Mouse (Mus musculus) gastrocnemius, adult 2 months (tissue): ENCODE results near the gene D3Ertd254e. TPM values are rescaled to one million over a fixed set of nuclear protein-coding genes. Genes with fewer than 3 reads are reported as not detected.

Experiments
- DNase-seq: peaks from one replicate; pipeline ENCODE4 v3.0.0; 2022
- H3K27ac ChIP-seq: fragments of 200-600 bp; 2 replicates; pipeline ENCODE4 v1.8.1; 2022; ENCODE audit warnings: mild to moderate bottlenecking
- H3K4me3 ChIP-seq: fragments of 200-600 bp; 2 replicates; pipeline ENCODE4 v1.8.1; 2022; ENCODE audit warnings: mild to moderate bottlenecking, moderate library complexity
- CTCF ChIP-seq: fragments of 200-600 bp; IDR thresholded peaks from 2 replicates; pipeline ENCODE4 v1.8.1; 2022; ENCODE audit warnings: antibody characterized with exemption, mild to moderate bottlenecking, moderate library complexity
- intact Hi-C: fragments of 180-260 bp; cut with DNase I; formaldehyde crosslinking; loops from one replicate; pipeline ENCODE4 v1.15.1; 2025
- total RNA-seq, 2 experiments: library from RNA; stranded (reverse); gene quantifications; 2 replicates each; pipeline ENCODE4 v1.2.3; 2021

Gene D3Ertd254e
- total RNA-seq, 2 experiments from 2014 or later = 2.1 to 2.3 TPM

DNA sequence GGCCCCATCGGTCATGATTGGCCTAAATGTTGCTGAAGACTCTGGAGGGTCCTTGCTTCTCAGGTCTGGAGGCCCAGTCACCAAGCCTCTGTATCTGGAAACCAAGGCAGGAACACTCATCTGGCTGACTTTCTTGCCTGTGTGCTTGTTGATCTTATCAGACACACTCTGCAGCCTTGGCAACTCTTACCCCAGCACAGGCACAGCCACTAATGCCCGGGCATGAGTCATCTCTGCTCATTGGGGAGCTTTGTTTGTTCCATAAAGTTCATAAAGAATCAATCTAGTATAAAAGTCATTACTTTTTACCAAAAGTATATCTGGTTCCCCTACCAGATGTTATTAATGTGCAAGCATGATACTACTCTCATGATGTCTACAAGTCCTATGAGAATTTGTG, 22.9 kb downstream of the D3Ertd254e start:
- Histone ChIP-seq H3K27ac (no peak overlapping the region), H3K4me3 (no peak overlapping the region)
- no peak for TF ChIP-seq CTCF
- intact Hi-C loops = no loop called here
- no peak for DNase-seq

DNA sequence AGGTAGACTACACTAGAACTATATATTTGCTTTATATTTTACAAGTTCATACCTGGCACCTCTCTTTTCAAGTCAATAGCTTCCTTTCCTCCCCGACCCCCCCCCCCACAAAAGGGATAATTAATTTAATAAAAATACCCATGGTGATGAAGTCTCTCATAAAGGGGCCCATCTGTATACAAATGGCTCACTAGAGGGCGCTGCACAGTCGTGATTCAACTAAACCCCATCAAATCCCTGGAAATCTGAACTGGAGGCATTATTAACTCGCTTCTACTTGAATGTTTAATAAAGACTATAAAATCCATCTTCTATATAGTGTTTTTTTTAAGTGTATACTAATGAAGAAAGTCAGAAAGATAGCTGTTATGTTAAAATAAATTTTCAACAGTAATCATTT, 30.7 kb downstream of the D3Ertd254e start:
- Histone ChIP-seq H3K27ac (no peak overlapping the region), H3K4me3 (no peak overlapping the region)
- DNase-seq = peak; percentile 56
- intact Hi-C loops = loop anchor here (2.0 kb wide), 1 partner anchor 315 kb away; no protein-coding TSS in a partner anchor
- peak; percentile 68 for TF ChIP-seq CTCF

DNA sequence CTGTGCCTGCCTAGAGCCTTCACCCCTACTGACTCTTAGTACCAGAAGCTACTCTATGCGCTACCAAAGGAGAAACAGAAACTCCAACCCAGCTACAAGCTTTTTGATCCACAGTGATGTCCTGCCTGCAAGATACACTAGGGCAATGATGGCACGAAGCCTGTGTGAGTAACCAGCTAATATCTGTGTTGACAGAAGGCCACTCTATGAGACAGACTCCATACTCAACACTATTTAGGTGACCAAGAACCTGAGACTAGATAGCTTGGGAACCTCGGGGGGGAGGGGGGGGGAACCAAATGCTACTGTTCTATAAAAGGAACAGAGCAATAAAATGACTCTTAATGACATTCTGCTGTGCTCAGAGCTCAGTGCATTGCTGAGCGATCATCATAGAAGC, 35.7 kb downstream of the D3Ertd254e start:
- no peak for DNase-seq
- TF ChIP-seq CTCF = no peak
- intact Hi-C loops = no loop called here
- Histone ChIP-seq H3K4me3 (no peak overlapping the region), H3K27ac (no peak overlapping the region)

DNA sequence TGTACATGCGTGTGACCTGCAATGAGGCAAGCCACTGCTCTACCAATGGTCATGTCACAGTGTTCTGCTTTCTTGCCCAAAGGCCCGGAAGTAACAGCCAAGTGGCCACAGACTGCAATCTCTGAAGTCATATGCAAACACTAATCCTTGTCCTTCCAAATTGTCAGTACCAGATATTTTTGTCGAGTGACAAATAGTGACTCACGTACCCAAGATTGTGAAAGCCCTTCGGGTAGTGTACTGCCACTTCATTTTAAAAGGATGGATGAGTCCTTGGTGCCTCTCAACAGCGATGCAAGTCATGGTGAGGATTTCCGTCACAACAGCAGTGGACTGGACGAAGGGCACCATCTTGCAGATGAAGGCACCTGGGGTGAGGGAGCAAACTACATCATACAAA, 38.4 kb downstream of the D3Ertd254e start:
- intact Hi-C loops = no loop called here
- Histone ChIP-seq H3K27ac (no peak overlapping the region), H3K4me3 (no peak overlapping the region)
- TF ChIP-seq CTCF = no peak
- DNase-seq = no peak

DNA sequence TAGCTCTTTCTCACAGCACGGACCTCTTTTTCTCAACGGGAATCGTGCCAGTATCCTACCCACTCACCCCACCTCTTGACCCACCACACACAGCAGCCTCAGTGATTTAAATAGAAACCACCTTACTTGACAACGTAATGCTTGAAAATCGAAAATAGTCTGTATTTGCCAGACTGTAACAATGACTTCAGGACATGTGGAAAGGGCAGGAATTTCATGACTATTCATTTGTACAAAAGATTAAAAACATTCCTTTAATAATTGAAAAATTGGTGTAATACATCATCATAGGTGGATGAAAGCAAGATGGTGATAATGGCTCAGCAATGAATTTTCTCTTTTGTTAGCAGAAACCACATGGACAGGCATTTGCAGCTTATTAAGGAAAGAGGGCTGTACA, 50.3 kb downstream of the D3Ertd254e start:
- intact Hi-C loops = no loop called here
- no peak for DNase-seq
- no peak overlapping the region for H3K27ac ChIP-seq
- H3K4me3 ChIP-seq = no peak overlapping the region
- TF ChIP-seq CTCF = no peak

DNA sequence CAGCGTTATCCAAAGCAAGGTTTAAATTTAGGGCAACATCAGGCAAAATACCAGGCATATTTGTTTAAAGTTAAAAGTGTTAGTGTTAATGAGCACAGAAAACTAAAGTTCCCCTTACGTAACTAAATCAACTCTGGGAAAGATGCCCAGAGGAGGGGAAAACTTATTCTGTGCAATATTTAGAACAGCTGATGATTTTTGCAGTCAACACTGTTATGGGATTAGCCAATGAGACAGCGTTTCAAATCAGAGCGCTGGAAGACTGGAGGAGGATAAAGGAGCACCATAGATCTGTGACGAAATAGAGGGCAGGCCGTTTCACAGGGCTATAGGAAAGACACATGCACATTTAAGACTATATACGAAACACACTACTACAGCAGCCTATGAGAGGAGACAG, 52.1 kb downstream of the D3Ertd254e start:
- no peak overlapping the region for H3K27ac ChIP-seq
- no peak overlapping the region for H3K4me3 ChIP-seq
- TF ChIP-seq CTCF = no peak
- DNase-seq = no peak
- intact Hi-C loops = no loop called here

DNA sequence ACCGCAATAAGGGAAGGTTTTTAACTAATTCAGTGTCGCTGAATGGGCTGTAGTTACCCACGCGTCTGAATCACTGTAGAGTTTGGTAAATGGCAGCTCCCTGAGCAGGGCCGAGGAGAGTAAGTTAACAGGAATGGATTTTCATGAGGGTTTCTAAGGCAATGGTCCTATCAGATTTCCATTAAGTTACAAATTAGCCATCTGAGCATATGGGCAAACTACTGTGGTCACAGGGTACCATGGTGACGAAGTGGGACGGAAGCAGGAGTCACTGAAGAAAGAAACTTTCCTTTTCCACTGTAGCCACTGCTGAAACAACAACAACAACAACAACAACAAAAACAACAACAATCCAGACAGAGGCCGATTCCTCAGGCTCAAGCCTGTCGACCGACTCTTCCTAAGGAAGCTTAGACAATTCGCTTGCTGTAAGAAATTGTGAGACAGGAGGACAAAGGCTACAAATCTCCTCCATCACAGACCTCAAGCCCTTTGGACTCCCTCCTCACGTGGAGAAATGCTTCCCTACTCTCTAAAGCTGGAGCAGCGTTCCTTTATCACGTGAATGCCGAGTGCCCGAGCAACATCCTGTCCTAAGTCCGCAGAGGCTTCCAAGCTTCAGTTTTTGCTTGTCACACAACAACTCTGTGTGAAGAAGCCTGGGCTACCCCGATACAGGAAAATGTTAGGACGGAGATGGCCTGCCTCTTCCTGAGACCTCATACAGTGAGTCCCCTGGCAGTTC, 56.9 kb downstream of the D3Ertd254e start:
- no peak for TF ChIP-seq CTCF
- no peak overlapping the region for H3K27ac ChIP-seq
- H3K4me3 ChIP-seq = no peak overlapping the region
- intact Hi-C loops = loop anchor here (5.0 kb wide), 1 partner anchor 125 kb away; no protein-coding TSS in a partner anchor
- DNase-seq = no peak

DNA sequence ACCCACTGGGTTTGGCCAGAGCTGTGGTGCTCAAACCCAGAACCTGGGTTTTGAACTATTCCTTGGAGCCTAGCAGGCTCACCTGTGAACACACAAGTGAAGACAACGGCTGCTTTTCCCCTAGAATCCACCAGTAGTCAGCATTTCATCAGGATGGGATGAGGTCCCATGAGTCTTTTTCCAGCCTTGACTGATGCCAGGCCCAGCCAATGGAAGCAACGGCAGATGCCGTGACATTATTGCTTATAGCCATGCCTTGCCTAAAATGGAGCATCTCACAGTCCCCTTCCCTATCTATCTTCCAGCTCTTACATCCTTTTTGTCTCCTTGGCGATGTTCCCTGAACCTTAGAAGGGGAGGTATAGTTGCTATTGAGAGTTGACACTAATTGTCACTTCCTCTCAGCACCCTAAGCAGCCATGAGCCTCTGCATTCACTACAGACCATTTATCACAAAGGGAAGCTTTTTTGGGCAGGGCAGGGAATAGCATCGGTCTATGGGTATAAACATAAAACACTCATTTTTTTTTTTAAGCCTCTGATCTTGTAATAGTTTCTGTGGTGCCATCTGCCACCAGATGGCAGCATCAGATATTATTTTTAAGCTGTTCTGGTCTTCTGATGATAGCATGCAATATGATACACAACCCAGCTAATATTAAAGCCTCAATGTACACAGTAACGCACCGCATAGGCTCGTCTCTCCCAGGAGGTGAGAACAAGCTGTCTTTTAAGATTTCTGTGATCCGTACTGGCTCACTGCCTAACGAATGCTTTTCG, 59.1 kb downstream of the D3Ertd254e start:
- Histone ChIP-seq H3K4me3 (no peak overlapping the region), H3K27ac (no peak overlapping the region)
- peak; percentile 77 for TF ChIP-seq CTCF
- intact Hi-C loops = loop anchor here (1.0 to 5.0 kb wide), 3 partner anchors 122 to 286 kb away; no protein-coding TSS in a partner anchor
- no peak for DNase-seq

DNA sequence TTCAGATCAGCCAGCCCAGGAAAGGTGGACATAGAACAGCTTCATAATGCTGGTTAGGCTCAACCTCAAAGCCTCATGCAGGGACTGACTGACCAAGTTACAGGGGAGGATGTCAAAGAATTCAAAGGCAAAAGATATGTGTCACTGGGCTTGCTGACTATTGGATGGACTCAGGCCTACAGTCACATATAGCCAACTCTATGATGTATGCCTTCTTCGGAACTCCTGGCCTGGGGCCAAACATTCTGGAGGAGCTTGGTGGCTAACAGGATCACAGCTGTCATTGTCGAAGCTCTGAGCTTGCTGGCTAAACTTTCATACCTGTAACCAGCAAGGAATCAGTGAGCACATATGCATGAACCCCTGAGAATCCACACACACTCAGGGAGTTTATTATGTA, 60.1 kb downstream of the D3Ertd254e start:
- Histone ChIP-seq H3K4me3 (no peak overlapping the region), H3K27ac (no peak overlapping the region)
- no peak for TF ChIP-seq CTCF
- DNase-seq = no peak
- intact Hi-C loops = loop anchor here (1.0 kb wide), 2 partner anchors 231 to 285 kb away; no protein-coding TSS in a partner anchor

DNA sequence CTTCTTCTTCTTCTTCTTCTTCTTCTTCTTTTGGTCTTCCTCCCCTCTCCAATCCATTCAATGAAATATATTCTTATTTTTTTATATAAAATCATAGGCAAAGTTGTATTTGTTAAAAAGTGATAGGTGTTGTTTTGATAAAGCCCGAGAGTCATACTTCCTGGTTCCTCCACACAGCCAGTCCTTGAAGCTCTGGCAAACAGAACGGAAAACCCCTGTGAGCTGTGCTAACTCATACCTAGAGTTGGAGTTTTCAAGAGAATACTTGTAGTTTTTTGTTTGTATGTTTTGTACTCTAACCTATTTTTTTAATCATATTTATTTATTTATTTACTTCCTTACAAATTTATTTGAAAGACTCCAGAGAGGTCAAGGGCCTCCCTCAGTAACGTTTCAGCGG, 61.9 kb downstream of the D3Ertd254e start:
- TF ChIP-seq CTCF = no peak
- no peak for DNase-seq
- intact Hi-C loops = no loop called here
- Histone ChIP-seq H3K4me3 (no peak overlapping the region), H3K27ac (no peak overlapping the region)

Other genes with a start within 250 kb of the D3Ertd254e start
- 10 to 100 TPM; 68.2 to 85.6 TPM for gene Dcun1d1, start 213.6 kb upstream of the D3Ertd254e start, total RNA-seq
- 10 to 100 TPM; 32.7 to 41.8 TPM for gene Mccc1, start 150.3 kb upstream of the D3Ertd254e start, total RNA-seq
- gene Ccdc144b, start 97.5 kb upstream of the D3Ertd254e start, total RNA-seq = not detected
- gene Acad9, start 85.0 kb upstream of the D3Ertd254e start, total RNA-seq = 10 to 100 TPM; 25.1 to 30.0 TPM
- not detected for gene Qrfpr, start 71.3 kb downstream of the D3Ertd254e start, total RNA-seq